Mouse (Mus musculus) frontal cortex, postnatal 36 days (tissue): ENCODE results near the gene Tbcd.

ENCODE experiments used
- DNase-seq, 2 experiments: peaks; one replicate each; pipeline ENCODE4 v3.0.0; 2022; ENCODE audit warnings: low spot score in 2 of 2

The Tbcd gene

GRCm38 (mm10) chr11:121564265-121564664, 112.5 kb downstream of the Tbcd start:
- DNase-seq: no peak

DNA sequence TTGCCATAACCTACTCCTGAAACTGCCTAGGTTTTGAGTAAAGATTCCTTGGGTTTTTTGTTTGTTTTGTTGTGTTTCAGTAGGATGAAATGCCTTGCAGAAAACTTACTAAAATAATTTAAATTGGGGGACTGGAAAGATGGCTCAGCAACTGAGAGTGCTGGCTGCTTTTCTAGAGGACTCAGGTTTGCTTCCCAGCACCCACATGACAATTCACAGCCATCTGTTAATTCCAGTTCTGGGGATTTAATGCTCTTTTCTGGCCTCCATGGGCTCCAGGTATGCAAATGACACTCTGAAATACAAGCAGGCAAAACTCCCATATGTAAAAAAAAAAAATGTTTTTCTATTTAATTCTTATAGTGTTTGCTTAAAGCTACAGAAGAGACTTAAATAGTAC, 130.1 kb downstream of the Tbcd start:
- DNase-seq: peak in 1 of 2 experiments; percentile 55

GRCm38 (mm10) chr11:121597254-121597653, 145.5 kb downstream of the Tbcd start:
- DNase-seq: no peak

- DNase-seq: no peak
These were observed 149.7 kb downstream of the Tbcd start for GRCm38 (mm10) chr11:121601422-121601821.

DNA sequence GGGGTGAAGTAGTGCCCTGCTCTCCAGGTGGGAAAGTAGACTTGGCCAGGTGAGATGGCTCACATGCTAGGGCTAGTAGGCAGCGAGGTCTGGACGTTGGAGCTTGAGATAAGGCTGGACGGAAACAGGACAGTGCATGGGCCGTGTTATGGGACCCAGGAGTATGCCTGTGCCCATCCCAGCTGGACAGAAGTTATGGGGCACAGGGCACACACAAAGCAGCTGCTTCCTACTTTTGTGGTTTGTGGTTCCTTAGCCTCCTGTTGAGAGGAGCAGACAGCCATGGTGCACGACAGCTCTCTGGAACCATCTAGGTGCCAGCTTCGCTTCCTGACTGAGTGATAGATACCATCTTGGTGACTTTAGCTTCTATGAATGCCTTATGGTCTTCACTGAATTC, 153.9 kb downstream of the Tbcd start:
- no peak for DNase-seq

DNA sequence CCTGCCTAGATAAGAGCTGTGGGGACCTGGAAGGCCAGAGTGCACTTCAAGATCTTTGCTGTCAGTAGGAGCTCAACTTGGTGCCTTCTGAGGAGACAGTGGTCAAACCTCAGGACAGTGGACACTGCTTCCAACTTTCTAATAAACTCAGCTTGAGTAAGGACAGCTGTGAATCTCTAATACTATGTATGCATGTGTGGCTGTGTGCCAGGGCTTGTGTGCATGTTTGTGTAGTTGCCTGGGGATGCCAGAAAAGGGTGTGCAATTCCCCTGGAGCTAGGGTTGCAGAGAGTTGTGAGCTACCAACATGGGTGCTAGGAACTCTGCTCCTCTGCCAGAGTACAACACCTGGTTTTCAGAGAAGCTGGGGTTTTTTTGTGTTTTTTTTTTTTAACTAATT, 159.2 kb downstream of the Tbcd start:
- no peak for DNase-seq

- no peak for DNase-seq
These were observed 164.3 kb downstream of the Tbcd start for GRCm38 (mm10) chr11:121615961-121616485.

GRCm38 (mm10) chr11:121616501-121616900, 164.8 kb downstream of the Tbcd start:
- no peak for DNase-seq

DNA sequence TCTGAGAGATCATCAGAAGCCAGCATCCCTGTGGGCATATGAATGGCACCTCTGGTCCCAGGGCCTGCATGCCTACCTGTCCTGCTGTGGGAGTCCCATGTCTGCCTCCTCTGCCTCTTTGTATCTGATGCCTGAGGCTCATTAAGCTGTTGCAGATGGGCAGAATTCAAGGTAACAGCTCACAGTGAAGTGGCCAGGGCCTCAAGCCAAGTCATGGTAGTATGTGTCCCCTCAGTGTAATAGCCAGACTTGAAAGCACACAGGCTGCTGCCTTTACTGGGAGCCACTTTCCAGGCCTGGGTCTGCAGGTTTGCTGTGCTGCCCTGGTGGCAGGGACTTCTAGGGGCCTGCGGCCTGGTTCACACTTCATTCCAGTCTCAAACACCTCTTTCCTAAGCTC, 165.6 kb downstream of the Tbcd start:
- no peak for DNase-seq

DNA sequence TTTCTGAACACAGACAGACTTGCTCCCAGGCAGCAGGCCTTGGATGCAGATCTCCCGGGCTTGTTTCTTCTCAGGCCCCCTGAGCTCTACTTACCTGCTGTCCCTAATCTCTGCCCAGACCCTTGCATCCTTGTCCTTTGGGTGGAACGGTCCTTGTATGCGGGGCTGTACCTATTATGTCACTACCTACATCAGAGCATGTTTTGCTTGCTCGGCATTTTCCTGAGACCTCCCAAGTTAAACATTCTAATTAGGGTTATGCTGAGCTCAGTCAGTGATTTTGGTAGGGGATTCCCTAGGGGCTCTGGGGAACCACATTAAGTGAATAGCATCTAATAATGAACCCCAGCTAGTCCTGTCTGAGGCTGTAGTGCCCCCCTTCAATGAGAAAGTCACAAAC, 173.3 kb downstream of the Tbcd start:
- no peak for DNase-seq

DNA sequence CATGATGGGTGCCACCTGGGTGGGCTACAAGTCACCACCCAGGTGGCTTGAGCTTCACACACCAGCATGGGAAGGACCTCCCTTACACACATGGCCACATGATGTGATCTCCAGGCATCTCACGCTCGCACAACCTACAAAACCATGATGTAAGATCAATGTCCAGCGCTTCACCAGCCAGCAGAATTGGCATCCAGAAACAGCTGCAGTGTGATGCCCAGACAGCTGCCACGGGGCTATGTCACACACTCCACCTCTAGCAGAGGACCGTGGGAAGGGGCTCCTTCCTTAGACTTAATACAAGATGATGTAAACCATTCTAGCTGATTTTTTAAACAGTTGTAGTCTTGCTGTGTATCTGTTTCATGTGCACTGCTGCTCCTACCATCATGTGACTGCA, 175.8 kb downstream of the Tbcd start:
- DNase-seq: no peak

- no peak for DNase-seq
These were observed 177.8 kb downstream of the Tbcd start for GRCm38 (mm10) chr11:121629529-121629928.

- DNase-seq: no peak
These were observed 178.7 kb downstream of the Tbcd start for GRCm38 (mm10) chr11:121630406-121630805.

GRCm38 (mm10) chr11:121631410-121631809, 179.7 kb downstream of the Tbcd start:
- DNase-seq: no peak

DNA sequence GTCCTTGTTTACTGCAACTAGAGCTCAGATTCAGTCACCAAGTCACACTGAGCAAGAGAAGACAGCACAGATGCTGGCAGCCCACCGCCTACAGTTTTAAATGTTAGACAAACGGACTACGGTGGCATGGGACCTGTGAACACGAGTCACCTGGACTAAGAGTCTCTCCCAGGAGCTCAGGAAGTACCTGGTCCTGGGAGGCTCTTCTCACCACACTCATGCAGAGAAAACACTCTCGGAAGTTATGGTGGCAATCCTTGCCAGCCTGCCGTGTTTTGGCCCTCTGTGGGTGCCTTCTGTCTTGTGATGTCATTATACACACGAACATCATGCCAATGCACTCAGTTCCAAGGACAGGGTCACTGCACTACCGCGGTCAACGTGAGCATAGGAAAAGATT, 184.9 kb downstream of the Tbcd start:
- DNase-seq: no peak

- DNase-seq: no peak
These were observed 189.9 kb downstream of the Tbcd start for GRCm38 (mm10) chr11:121641501-121642145.

DNA sequence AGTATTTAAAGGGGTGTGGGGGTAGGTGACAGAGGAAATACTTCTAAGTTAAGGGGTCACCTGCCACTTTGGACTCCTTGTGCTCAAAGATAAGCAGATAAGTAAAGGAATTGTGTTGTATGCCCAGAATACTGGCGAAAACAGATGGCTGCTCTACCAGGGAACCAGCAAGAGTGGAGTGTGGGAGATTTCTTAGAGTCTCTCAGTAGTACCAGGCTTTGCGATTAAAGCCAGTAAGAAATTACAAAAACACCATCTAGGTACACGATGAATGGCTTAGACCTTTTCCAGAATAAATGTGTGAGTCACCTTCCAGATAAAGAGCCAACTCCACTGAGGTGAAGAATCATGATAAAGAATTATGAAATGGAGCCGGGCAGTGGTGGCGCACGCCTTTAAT, 193.6 kb downstream of the Tbcd start:
- no peak for DNase-seq

GRCm38 (mm10) chr11:121647321-121647720, 195.6 kb downstream of the Tbcd start:
- no peak for DNase-seq

DNA sequence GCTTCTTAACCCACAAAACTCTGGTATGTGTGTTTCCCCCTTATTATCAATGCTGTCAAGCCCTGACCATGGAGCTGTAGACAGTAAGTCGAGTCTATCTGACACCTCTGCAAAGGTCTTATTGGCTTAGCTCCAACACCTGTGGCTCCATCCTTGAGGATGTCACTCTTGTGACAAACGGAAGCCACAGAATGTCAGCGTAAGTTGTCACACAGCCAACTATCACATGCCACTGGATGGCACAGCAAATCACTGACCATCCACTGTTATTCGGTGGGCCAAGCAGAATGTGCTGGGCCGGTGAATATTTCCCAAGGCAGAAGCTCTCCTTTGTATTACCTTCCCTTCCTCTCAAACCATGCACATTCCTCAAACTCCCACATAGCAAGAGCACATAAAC, 196.4 kb downstream of the Tbcd start:
- DNase-seq: no peak

DNA sequence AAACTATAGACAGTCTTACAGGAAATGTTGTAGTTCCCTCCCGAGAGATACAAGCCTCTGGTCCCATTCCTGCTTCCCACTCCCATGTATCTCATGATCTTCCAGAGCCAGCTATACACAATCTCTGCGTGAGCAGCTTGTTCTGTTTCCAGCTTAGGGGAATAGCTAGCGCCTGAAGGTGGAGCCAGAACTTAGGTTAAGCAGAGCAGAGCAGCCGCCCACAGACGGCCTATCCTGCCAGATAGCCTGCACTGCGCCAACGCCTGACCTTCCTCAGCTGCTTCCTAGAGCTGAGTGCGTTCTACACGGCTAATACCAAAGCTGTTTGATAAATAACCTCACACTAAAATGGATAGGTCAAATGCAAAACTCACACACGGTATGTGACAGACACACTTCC, 198.2 kb downstream of the Tbcd start:
- DNase-seq: peak; percentile 24 to 46

GRCm38 (mm10) chr11:121650668-121651067, 198.9 kb downstream of the Tbcd start:
- no peak for DNase-seq

- no peak for DNase-seq
These were observed 199.8 kb downstream of the Tbcd start for GRCm38 (mm10) chr11:121651556-121651955.

DNA sequence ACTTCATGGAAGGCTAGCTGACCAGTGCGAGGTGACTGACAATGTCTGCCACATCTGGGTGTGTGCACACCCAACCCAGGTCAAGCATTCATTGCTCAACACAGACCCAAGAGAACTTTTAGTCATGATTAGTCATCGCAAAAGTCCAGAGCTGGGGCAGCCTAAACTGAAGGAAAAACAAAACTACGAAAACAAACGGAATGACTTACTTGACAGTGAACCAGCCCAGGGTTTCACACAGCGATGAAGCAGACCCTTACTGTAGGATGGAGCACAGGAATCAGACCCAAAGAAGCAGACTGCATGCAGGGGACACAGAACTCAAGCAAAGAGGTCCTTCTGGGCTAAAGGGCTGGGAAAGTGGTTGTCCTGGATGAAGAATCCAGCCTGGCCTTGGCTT, 200.2 kb downstream of the Tbcd start:
- no peak for DNase-seq
